Mouse (Mus musculus) spleen, adult 18-20 months (tissue): Measurements from ENCODE around the gene Trpc4ap.

ENCODE experiments used
- DNase-seq, 2 experiments: peaks; one replicate each; pipeline ENCODE4 v3.0.0; 2022; ENCODE audit warnings: mixed read lengths in 2 of 2

The Trpc4ap gene

GRCm38 (mm10) chr2:155691336-155691722 lies 855 bp downstream of the Trpc4ap start:
- DNase-seq: no peak

- no peak for DNase-seq
Observed at GRCm38 (mm10) chr2:155689211-155689610, 3.0 kb downstream of the Trpc4ap start.

- no peak for DNase-seq
Observed at GRCm38 (mm10) chr2:155687746-155688145, 4.4 kb downstream of the Trpc4ap start.

- DNase-seq: no peak
Observed at GRCm38 (mm10) chr2:155686572-155686971, 5.6 kb downstream of the Trpc4ap start.

- DNase-seq: no peak
Observed at GRCm38 (mm10) chr2:155683821-155684220, 8.4 kb downstream of the Trpc4ap start.

- DNase-seq: no peak
Observed at GRCm38 (mm10) chr2:155683137-155683536, 9.0 kb downstream of the Trpc4ap start.

GRCm38 (mm10) chr2:155681874-155682273 lies 10.3 kb downstream of the Trpc4ap start:
- no peak for DNase-seq

- DNase-seq: no peak
Observed at GRCm38 (mm10) chr2:155681194-155681593, 11.0 kb downstream of the Trpc4ap start.

- no peak for DNase-seq
Observed at GRCm38 (mm10) chr2:155680591-155680990, 11.6 kb downstream of the Trpc4ap start.

- DNase-seq: no peak
Observed at GRCm38 (mm10) chr2:155679586-155680110, 12.5 kb downstream of the Trpc4ap start.

- no peak for DNase-seq
Observed at GRCm38 (mm10) chr2:155675118-155675517, 17.1 kb downstream of the Trpc4ap start.

GRCm38 (mm10) chr2:155673546-155673945 lies 18.6 kb downstream of the Trpc4ap start:
- DNase-seq: peak; percentile 45 to 65

- no peak for DNase-seq
Observed at GRCm38 (mm10) chr2:155671236-155671635, 20.9 kb downstream of the Trpc4ap start.

- DNase-seq: peak in 1 of 2 experiments; percentile 45
Observed at GRCm38 (mm10) chr2:155668461-155668860, 23.7 kb downstream of the Trpc4ap start.

GRCm38 (mm10) chr2:155667881-155668280 lies 24.3 kb downstream of the Trpc4ap start:
- no peak for DNase-seq

- no peak for DNase-seq
Observed at GRCm38 (mm10) chr2:155663910-155664460, 28.2 kb downstream of the Trpc4ap start.

- peak in 1 of 2 experiments; percentile 33 for DNase-seq
Observed at GRCm38 (mm10) chr2:155663097-155663496, 29.1 kb downstream of the Trpc4ap start.

GRCm38 (mm10) chr2:155662390-155662789 lies 29.8 kb downstream of the Trpc4ap start:
- DNase-seq: no peak

GRCm38 (mm10) chr2:155655759-155656372 lies 36.3 kb downstream of the Trpc4ap start:
- DNase-seq: no peak

GRCm38 (mm10) chr2:155652618-155653017 lies 39.6 kb downstream of the Trpc4ap start:
- DNase-seq: no peak

- DNase-seq: no peak
Observed at GRCm38 (mm10) chr2:155645746-155646145, 46.4 kb downstream of the Trpc4ap start.

GRCm38 (mm10) chr2:155641540-155642472 lies 50.4 kb downstream of the Trpc4ap start:
- DNase-seq: no peak

GRCm38 (mm10) chr2:155640656-155641055 lies 51.5 kb downstream of the Trpc4ap start:
- DNase-seq: no peak
